Mouse (Mus musculus): ENCODE data around the gene Gm17545.
"Not testable (repeated sequence)": the region's sequence is repeated elsewhere in the genome, so short reads cannot be mapped to it uniquely, and the experiment has no call there.

Gm17545 gene

DNA sequence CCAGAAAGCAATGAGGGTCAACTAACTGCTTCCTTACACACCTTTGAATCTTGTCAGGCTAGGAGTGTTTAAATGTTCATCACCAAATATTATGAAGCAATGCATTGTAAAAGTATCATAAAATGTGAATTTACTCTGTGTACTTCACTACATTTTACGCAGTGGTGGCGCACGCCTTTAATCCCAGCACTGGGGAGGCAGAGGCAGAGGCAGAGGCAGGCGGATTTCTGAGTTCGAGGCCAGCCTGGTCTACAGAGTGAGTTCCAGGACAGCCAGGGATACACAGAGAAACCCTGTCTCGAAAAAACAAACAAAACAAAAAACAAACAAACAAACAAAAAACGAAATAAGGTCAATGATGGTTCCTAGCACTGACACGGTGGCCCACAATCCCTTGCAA is at the start of gene Gm17545:
Gene Gm17545, plus strand, starts transcription at position 301 of the 400 bp plus-strand sequence.
- DNase-seq, result not testable (repeated sequence)

DNA sequence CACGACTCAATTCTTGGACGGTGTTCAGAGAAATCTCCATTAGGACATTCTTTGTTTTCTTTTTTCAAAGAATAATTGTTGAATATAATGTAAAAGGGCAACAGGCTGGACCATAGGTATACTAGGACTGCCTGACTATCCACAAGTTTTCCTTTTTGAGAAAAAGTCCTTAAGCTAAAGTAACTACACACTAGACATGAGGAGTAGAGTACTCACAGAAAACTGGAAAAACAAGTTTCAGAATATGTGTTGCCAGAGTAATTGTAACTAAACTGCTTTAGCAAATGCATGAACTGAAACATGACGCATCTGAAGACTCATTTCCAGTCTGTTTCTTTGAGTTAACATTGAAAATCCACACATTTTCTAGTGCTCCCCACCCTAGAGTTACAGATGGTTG is 48.7 kb upstream of the Gm17545 start:
- no peak for DNase-seq

DNA sequence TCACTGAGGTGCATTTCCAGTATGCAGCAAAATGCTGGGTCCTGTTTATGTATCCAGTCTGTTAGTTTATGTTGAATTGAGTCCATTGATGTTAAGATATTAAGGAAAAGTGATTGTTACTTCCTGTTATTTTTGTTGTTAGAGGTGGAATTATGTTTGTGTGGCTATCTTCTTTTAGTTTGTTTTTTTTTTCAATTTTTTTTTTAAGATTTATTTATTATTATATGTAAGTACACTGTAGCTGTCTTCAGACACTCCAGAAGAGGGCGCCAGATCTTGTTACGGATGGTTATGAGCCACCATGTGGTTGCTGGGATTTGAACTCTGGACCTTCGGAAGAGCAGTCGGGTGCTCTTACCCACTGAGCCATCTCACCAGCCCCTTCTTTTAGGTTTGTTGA is 46.5 kb upstream of the Gm17545 start:
- DNase-seq, result not testable (repeated sequence)

- DNase-seq, result not testable (repeated sequence)
These were observed 45.7 kb upstream of the Gm17545 start for GRCm38 (mm10) chr9:22408344-22408743.

GRCm38 (mm10) chr9:22409501-22409900 is 44.6 kb upstream of the Gm17545 start:
- DNase-seq, result no peak

- DNase-seq, result peak; percentile 99
These were observed 42.9 kb upstream of the Gm17545 start, which contains the start of gene 9530077C05Rik for GRCm38 (mm10) chr9:22411002-22411857. 9530077C05Rik (plus strand) TSS chr9:22411513.

DNA sequence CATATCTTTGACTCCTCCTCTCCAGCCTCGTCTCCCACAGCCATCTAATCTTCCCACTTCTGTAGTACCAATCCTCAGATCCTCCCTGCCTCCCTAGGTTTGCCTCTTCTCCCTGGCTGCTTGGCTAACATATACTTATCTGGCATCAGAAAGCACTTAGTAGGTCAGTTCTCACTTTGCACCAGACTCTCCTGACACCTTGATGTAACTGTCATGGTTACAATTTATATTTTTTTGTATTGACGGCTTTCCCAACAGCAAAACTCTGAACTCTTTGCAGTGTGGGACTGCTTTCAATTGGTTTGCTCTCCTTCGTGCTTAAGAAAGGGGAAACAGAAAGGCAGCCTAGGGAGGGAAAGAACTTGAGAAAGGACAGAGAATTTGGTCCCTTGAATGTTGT is 37.9 kb upstream of the Gm17545 start:
- DNase-seq, result no peak

GRCm38 (mm10) chr9:22417547-22417946 is 36.5 kb upstream of the Gm17545 start:
- DNase-seq, result no peak

- DNase-seq, result no peak
These were observed 34.2 kb upstream of the Gm17545 start for GRCm38 (mm10) chr9:22419877-22420276.

DNA sequence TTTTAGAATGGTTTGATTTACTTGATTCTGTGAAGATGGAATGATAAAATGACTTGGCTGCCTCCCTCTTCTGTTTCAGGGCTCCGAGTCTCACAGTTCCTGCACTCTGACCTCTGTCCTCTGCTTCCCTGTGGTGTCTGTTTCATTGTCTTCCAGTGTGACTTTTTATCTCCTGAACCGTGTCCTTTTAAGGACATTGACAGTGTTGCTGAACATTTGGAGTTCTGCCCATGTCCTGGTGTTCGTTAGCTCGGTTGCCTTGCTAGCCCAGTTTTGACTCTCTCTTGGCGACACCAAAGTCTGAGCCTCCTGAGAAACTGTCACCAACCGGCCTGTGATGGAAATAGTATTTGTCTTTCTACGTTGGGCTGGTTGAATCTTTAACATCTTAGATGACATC is 33.6 kb upstream of the Gm17545 start:
- DNase-seq, result peak; percentile 45

DNA sequence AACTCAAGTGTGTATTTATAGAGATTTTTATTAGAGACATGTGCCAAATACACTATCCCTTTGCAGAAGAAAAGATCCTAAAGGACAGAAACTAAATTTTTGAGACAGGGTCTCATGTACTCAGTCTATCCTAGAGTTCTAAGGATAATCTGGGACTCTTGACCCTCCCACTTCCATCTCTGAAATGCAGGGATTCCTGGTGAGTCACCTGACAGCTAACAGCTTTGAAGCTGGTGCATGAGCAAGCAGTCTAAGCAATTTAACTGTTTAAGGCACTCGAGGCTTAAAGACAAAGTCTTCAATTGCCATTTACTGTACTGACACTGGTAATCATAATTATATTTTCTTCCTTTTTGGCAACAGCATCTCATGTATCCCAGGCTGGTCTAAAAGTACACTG is 31.5 kb upstream of the Gm17545 start:
- DNase-seq, result no peak

DNA sequence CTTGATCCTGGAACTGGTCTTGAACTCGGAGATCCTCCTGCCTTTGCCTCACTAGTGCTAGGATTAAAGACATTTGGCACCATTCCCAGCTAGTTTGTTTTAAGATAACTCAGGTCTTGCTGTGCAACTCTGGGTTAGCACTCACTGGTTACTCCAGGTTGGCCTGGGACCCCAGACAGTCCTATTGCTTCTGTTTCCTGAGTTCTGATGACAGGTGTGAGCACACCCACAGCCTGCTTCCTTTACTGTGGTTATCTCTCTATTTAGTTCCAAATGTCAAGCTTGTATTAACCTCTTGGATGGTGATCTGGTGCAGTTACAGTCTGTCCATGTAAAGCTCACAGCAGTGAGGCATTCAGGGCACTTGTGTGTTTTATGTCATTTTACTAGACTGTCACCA is 30.6 kb upstream of the Gm17545 start:
- DNase-seq, result no peak

DNA sequence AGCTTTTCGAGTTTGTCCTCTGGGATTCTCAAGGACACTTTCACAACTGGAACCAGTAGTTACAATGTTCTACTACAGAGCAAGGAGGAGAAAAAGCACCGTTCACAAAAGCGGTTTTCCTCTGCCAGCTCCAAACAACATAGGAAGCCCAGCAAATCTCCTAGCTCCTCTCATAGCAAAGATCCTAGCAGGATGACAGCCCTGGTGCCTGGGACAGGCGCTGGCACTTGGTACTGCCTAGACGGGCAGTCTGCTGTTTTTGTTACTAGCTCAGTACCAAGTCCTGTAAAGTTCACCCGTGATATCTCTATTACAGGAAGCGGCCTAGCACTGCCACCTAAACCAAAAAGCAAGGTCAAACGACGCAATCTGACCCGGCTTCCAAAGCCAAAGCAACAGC is 29.9 kb upstream of the Gm17545 start:
- DNase-seq, result no peak

GRCm38 (mm10) chr9:22424719-22425118 is 29.4 kb upstream of the Gm17545 start:
- DNase-seq, result no peak

DNA sequence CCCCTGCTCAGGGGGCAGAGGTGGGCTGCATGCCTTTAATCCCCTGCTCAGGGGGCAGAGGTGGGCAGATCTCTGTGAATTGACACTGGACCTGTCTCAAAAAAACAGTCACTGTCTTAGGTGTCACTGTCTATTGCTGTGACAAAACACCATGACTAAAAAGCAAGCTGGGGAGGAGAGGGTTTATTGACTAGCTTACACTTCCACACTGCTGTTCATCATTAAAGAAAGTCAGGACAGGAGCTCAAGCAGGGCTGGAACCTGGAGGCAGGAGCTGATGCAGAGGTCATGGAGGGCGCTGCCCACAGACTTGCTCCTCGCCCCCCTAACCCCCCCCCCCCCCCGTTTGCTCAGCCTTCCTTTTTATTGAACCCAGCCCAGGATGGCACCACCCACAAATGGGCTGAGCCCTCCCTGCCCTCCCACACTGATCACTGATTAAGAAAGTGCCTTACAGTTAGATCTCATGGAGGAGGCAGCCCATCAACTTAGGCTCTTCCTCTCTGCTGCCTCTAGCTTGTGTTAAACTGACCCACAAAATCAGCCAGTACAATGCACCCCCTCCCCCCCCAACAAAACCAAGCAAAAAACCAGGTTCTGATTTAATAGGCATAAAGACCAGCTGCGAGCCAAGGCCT is 25.9 kb upstream of the Gm17545 start:
- no peak for DNase-seq

DNA sequence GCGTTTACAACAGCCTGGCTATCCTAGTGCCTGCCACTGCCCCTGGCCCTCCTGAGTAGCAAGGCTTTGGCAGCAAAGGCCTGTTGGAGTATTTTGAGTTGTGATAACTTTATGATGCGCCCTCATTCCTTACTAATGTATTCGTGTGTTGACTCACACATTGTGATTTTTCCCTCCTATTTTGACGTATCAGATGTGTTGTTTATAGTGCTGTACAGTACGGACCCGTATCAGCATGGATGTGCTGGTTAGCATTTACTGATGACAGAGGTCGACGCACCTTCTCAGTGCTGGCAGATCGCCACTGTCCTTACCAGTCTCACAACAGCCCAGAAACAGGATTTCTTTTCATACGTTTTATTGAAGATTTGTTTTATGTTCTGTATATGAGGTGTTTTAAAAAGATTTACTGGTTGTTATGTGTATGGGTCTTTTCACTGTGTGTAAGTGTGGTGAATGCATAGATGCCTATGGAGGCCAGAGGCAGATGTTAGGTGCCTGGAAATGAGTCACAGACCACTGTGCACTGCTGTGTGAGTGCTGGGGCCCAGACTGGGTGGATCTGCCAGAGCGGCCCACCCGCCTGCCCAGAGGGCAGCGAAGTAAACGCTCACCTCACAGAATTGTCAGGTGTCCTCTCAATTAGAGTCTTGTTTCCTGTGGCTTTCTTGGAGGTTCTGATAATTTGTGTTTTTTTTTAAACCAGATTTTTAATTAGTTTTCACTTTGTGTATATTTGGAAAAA is 25.3 kb upstream of the Gm17545 start:
- no peak for DNase-seq

GRCm38 (mm10) chr9:22429533-22430241 is 24.4 kb upstream of the Gm17545 start:
- DNase-seq, result peak; percentile 75

DNA sequence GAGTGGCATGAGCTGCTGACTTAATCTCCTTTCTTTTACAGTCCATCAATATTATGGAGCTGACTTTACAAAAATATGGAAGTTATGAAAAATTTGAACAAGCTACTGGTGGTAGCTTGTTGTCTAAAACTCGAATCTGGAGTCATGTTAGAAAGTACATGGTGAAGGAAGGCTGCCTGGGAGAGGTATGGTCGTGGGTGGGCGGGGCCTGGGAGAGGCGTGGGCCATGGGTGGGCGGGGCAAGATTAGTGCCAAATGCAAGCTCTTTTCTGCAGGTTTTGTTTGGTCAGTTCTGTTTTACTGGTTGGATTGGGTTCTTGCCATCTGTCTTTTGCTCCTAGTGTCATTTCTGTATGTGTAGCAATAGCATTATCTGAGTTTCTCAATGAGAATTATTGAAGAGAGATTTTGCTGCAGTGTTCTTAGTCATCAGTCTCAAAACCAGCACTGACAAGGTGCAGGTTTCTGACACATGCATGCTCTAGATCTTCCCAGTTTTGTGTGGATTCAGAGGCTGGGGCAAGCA is 23.7 kb upstream of the Gm17545 start:
- no peak for DNase-seq

- no peak for DNase-seq
These were observed 20.9 kb upstream of the Gm17545 start for GRCm38 (mm10) chr9:22433221-22433620.

- DNase-seq, result no peak
These were observed 20.0 kb upstream of the Gm17545 start for GRCm38 (mm10) chr9:22434101-22434500.

GRCm38 (mm10) chr9:22438826-22439225 is 15.3 kb upstream of the Gm17545 start:
- DNase-seq, result no peak

GRCm38 (mm10) chr9:22443157-22443556 is 10.9 kb upstream of the Gm17545 start:
- DNase-seq, result no peak

- DNase-seq, result no peak
These were observed 9.0 kb upstream of the Gm17545 start for GRCm38 (mm10) chr9:22445123-22445522.
